Mouse (Mus musculus): ENCODE results near the gene Zfp119a.
"Not testable (repeated sequence)": the region's sequence is repeated elsewhere in the genome, so short reads cannot be mapped to it uniquely, and the experiment has no call there.

Zfp119a gene

DNA sequence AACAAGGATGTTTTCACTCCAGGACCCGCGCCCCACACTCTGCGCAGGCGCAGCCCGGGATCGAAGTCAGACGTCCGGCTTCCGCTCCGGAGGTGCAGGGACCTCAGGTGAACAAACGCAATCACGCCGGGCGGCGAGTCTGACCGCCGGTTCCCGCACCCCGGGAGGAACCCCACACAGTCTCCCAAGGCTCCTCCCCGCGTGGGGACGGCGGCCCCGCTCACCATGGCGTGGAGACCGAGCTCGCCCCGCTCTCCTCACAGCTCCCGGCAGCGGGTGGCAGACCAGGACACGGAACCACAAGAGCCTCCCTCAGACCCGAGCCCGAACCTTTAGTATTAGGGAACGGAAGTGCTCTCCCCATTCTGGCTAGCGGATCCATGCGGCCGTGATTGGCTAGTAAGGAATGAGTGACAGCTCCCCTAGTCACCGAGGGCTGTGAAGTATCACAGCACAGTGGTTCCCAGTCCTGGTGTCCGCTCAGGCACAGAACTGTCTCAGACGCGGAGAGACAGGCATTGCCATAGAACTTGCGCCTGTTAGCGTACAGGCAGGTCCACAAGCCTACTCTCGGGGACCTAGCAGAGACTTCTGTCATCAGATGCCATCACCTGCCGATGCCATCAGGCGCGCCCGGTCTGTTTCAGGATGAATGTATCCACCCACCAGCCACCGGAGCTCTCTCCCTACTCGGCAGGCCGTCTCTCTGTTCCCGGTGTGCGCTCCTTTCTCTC lies at the start of gene Zfp119a:
Gene Zfp119a, minus strand, starts transcription at position 295 of the 734 bp plus-strand sequence.
- DNase-seq (ENCODE audit: low spot score), result peak; percentile 83

DNA sequence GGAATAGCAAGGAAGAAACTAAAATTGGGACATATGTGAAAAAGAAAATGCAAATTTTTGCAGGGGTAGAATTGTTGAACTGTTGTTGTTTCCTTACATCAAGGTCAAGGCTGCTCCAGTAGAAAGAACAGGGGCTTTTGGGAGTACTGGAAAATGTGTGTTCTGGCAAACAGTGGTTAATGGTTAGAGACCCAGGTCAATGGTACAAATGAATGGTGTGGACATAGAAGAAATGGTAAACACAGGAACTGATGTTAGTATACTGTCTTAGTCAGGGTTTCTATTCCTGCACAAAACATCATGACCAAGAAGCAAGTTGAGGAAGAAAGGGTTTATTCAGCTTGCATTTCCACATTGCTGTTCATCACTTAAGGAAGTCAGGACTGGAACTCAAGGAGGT lies 27.9 kb upstream of the Zfp119a start:
- DNase-seq (ENCODE audit: low spot score), result no peak

DNA sequence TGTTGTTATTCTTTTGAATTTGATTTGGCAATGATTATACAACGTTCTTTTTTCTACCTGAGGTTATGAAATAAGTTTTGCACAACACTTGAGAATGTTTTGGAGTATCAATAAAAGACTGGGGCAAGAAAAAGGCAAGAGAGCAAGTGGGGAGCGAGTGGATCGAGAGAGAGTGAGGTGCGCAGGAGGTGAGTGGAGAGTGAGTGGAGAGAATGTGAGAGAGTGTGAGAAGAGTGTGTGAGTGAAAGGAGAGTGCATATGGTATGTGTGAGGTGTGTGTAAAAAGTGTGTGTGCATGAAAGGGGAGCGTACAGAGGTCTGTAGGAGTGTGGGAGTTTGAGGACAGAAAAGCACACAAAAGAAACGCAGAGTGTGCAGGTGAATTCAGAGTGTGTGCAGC lies 25.4 kb upstream of the Zfp119a start:
- DNase-seq (ENCODE audit: low spot score), result no peak

DNA sequence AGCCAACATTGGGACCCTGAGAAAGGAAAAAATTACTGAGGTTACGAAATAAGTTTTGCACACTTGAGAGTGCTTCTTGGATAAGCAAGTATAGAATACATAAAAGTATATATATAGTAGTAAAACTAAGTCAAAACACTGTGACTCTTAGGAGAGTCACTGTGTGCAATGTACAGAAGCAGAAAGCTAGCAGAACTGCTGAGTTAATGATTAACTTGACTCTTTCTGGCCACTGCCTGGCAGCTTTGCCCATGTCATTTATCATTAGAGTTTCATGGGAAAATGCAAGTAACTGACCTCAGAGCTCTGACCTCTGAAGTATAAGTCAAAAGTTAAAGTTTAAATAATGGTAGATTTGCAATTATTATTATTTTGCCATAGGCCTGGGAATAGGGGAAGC lies 25.0 kb upstream of the Zfp119a start:
- no peak for DNase-seq (ENCODE audit: low spot score)

DNA sequence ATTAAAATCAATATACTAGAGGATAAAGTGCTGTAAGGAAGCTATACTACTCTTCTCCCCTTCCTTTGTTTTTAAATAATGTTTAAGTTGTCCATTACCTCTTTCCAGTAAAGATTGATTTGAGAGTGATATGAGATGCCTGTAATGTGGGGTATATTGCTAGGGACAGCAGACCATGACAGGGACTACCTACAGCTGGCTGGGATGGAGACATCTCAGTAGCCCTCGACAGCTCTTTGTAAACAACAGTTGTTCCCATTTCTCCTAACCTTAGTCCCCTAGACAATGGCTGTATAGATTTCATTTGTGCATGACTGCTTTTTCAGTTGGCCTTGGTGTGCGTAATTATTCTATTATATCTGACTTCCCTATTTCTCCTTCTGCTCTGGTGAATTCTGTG lies 24.4 kb upstream of the Zfp119a start:
- DNase-seq (ENCODE audit: low spot score), result no peak

DNA sequence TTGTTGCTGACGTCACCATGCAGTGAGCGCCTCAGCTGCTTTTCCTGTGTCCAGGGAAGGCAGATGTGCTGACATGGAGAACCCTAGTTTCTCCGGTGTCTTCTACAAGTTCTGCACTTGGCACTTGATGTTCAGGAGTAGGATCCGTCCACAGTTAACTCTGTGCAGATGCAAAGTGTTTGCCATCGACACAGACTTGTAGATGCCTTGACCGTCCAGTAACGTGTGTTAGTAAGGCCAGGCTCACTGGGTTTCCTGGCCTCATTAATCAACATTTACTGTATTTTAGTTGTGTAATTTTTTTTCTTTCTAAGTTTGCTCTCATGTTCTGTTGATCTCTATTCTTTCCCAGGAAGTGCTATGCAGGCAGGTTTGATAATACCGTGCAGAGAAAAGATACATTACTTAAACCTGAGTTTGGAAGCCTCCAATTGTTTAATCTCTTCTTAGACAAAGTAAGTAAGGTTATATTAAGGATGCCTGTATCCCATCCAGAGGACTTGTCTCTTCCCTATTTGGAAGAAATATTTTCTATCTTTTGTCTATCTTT lies 13.8 kb upstream of the Zfp119a start:
- DNase-seq (ENCODE audit: low spot score), result peak; percentile 20

DNA sequence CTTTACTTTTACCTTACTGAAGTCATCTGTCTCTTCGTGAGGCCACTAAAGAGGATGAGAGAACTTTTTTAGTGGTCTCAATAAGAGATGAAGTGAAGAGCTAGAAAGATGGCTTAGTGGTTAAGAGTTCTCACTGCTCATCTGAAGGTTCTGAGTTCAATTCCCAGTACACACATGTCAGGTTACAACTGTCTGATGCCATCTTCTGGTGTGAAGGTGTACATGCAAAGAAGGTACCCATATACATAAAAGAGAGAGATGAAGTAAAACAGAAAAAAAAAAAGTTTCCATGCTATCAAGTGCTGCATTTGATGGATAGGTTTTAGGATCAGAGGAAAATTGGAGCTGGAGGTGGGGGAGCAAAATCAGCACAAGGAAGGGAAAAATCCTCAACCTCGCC lies 6.2 kb upstream of the Zfp119a start:
- no peak for DNase-seq (ENCODE audit: low spot score)

DNA sequence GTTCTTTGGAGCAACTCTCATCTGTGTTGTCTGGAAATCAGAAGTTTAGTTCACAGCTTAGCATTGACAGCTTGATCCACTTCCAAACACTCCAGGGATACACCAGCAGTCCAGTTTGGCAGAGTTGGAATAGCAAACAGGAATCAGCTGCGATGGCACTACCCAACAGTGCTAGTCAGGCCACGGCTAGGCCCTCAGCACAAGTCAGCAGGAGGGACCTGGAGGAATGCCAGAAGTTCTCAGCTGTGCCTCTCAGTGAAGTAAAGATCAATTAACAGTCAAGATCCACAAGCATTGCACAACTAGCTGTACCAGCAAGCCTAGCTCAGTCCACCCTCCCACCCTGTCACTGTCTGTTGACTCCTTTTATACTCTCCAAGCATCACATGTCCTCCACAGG lies 4.9 kb upstream of the Zfp119a start:
- no peak for DNase-seq (ENCODE audit: low spot score)

DNA sequence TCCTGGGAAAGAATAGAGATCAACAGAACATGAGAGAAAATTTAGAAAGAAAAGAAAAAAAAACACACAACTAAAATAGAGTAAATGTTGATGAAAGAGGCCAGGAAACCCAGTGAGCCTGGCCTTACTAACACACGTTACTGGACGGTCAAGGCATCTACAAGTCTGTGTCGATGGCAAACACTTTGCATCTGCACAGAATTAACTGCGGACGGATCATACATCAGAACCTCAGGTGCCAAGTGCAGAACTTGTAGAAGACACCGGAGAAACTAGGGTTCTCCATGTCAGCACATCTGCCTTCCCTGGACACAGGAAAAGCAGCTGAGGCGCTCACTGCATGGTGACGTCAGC lies 471 bp downstream of the Zfp119a start:
- DNase-seq (ENCODE audit: low spot score), result not testable (repeated sequence)

DNA sequence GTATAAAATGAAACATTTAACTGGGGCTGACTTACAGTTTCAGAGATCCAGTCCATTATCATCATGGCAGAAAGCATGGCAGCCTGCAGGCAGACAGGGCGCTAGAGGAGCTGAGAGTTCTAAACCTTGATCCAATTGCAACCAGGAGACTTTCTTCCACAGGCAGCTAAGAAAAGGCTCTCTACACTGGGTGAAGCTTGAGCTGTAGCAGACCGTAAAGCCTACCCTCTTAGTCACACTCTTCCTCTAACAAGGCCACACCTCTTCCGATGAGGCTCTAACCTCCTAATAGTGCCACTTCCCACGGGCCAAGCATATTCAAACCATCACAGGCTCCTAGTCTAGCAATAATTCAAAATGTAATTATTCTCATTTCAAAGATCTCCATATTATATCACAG lies 1.5 kb downstream of the Zfp119a start:
- DNase-seq (ENCODE audit: low spot score), result no peak

DNA sequence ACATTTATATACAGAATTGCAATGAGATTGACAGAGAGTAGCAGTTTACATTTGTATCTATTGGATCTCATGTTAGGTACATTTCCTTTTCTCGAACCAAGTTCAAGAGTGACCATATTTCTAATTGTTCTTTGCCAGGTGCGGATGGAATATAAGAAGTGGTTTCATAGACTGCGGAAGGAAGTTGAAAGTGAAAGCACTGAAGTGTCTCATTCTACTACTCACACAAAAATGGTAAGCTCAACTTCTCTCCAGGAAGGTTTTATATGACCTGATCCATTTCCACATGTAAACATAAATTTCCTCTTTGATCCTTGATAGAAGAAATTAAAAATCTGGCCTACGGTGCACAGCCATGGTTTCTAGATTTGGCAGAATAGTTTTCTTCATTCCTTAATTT lies 35.7 kb downstream of the Zfp119a start:
- DNase-seq (ENCODE audit: low spot score), result no peak

DNA sequence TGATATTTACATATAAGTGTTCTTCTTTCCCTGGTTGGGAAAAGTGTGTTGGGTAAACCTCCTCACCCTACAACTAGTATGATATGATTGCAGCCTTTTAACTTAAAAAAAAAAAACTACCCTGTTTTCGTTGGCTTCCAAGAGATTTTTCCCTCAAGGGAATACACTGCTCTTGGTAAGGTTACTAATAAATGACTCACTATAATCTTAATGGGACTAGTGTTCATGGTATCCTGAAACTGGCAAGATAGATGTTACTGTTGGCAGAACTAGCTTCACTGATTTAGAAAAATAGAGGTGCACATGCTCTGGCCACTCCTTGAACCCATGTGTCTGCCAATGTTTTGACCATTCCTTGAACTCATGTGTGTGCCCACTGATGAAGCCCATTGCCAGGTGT lies 57.2 kb downstream of the Zfp119a start:
- no peak for DNase-seq (ENCODE audit: low spot score)

DNA sequence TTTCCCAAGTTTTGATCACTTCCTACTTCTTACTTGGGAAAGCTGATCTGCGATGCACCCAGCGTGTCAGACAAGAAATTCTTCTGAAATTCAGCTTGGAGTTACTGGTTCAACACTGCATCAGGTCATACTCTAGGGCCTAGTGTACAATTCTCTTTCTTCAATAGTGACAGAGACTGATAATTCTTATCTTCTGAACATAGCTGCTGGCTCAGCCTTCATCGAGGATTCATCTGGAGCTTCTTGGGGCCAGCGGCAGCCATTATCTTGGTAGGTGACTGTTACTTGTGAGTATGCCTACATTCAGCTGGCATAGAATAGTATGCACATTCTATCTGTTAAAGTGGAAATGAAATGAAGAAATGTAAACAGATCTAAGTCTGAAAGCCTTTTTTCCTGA lies 61.9 kb downstream of the Zfp119a start:
- no peak for DNase-seq (ENCODE audit: low spot score)
